Mouse (Mus musculus) heart, embryonic 14.5 days (tissue): Measurements from ENCODE around the gene Frmd8. TPM values are rescaled to one million over a fixed set of nuclear protein-coding genes. Genes with fewer than 3 reads are reported as not detected.
A peak's percentile ranks its signal among the peaks of the same experiment; 100 is the strongest.

Experiments used
- ATAC-seq: fragments of 200-750 bp; cut with Nextera tagmentation; 2 replicates; pipeline ENCODE4 v1.8.0; 2017; ENCODE audit warnings: low read depth, moderate TSS enrichment; ENCODE audit not compliant: insufficient number of reproducible peaks, insufficient read depth, low FRiP score
- H3K27ac ChIP-seq, 2 experiments: fragments of 200-500 bp in 1 of 2; fragments of 300-500 bp in 1 of 2; sonication (generic) in 1 of 2; replicated peaks in 1 of 2; 2 replicates each; pipeline ENCODE4 v1.5.1; 2012 to 2014; ENCODE audit warnings: low read depth in 2 of 2, low read length in 2 of 2, control low read depth in 1 of 2, mild to moderate bottlenecking in 1 of 2, mixed read lengths in 1 of 2; ENCODE audit not compliant: control insufficient read depth in 1 of 2, insufficient read depth in 1 of 2
- H3K27me3 ChIP-seq: fragments of 300-500 bp; sonication (generic); 2 replicates; pipeline ENCODE4 v1.6.1; 2014; ENCODE audit warnings: mild to moderate bottlenecking, low read length, control low read depth; ENCODE audit not compliant: control insufficient read depth, insufficient read depth
- H3K36me3 ChIP-seq: fragments of 300-500 bp; sonication (generic); 2 replicates; pipeline ENCODE4 v1.6.1; 2014; ENCODE audit warnings: mild to moderate bottlenecking, control low read depth, low read length, mixed read lengths; ENCODE audit not compliant: control insufficient read depth, insufficient read depth
- H3K4me1 ChIP-seq, 2 experiments: fragments of 200-500 bp in 1 of 2; fragments of 300-500 bp in 1 of 2; sonication (generic) in 1 of 2; 2 replicates each; pipeline ENCODE4 v1.6.1; 2012 to 2014; ENCODE audit warnings: low read length in 2 of 2, control low read depth in 1 of 2, mixed read lengths in 1 of 2; ENCODE audit not compliant: control insufficient read depth in 2 of 2, insufficient read depth in 2 of 2
- H3K4me2 ChIP-seq: fragments of 300-500 bp; sonication (generic); 2 replicates; pipeline ENCODE4 v1.6.1; 2014; ENCODE audit warnings: mild to moderate bottlenecking, low read length
- H3K4me3 ChIP-seq, 2 experiments: fragments of 200-500 bp in 1 of 2; fragments of 300-500 bp in 1 of 2; sonication (generic) in 1 of 2; 2 replicates each; pipeline ENCODE4 v1.5.1; 2012 to 2014; ENCODE audit warnings: low read length in 2 of 2, mild to moderate bottlenecking in 2 of 2, control low read depth in 1 of 2, low read depth in 1 of 2, moderate library complexity in 1 of 2; ENCODE audit not compliant: control insufficient read depth in 1 of 2, insufficient read depth in 1 of 2
- H3K9ac ChIP-seq: fragments of 300-500 bp; sonication (generic); 2 replicates; pipeline ENCODE4 v1.6.1; 2014; ENCODE audit warnings: mild to moderate bottlenecking, low read length
- H3K9me3 ChIP-seq: fragments of 300-500 bp; sonication (generic); 2 replicates; pipeline ENCODE4 v1.6.1; 2016; ENCODE audit warnings: low read length, control low read depth; ENCODE audit not compliant: control insufficient read depth
- WGBS: fragments of 180-500 bp; shearing (Covaris S2); extraction: QIAGEN DNeasy Blood & Tissue Kit; methylation state at CpG from one replicate; pipeline ENCODE4 v1.1.7; 2014; 5-methylcytosine and 5-hydroxymethylcytosine counted together
- polyA plus RNA-seq: library from polyadenylated mRNA; unstranded; fragments of >200 nt; fragmentation: Nextera tagmentation; extraction: Ambion mirVana; gene quantifications from 2 replicates; pipeline ENCODE4 v1.2.1, GENCODE M21; 2014

The Frmd8 gene
- polyA plus RNA-seq, 1 experiment from 2014 or later = 18.5 TPM

- ATAC-seq = no peak
- H3K4me2 ChIP-seq = peak overlapping the region; percentile 23
These were observed 68.8 kb downstream of the Frmd8 start for GRCm38 (mm10) chr19:5806051-5806808.

DNA sequence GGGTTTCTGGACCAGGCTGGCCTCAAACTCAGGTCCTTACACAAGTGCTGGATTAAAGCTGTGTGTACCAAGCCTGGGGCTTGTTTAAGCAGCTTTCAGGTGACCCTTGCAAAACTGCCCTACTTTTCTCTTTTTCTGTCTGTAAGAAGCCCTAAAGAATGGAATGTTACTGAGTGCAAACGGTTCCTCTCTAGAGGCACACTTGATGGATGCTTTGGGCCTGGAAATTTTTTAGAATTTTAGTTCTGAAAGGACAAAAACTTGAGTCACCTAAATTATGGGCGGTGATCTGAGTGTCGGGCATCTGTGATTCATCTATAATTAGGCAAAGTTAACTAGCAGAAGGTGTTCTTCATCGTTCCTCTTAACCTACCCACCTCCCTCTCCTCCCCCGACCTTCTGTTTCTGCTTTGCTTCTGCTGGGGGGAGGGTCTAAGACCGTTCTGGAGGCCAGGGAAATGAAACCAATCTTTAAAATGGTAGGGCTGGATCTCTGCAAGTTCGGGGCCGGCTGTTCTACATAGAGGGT is 70.6 kb downstream of the Frmd8 start:
- Histone ChIP-seq H3K9me3 (no peaks in the 10 kb centered on the region), H3K4me3 (no peak overlapping the region; a peak in 1 of 4 replicates), H3K4me1 (peaks cover 39 to 49% of the 10 kb centered on the region in 2 experiments), H3K36me3 (peaks cover 15% of the 10 kb centered on the region), H3K27me3 (no peaks in the 10 kb centered on the region), H3K27ac (peak overlapping the region; percentile 97 to 100), H3K4me2 (peak overlapping the region; percentile 71), H3K9ac (peak overlapping the region; percentile 84)
- WGBS = 32% methylated on average over 8 of the region's 8 CpGs
- no peak for ATAC-seq

More at GRCm38 (mm10) chr19:5806051-5806808, 68.8 kb downstream of the Frmd8 start:
- Histone ChIP-seq H3K9ac (peak overlapping the region; percentile 52), H3K4me3 (no peak overlapping the region), H3K36me3 (no peaks in the 10 kb centered on the region), H3K4me1 (peaks cover 57 to 67% of the 10 kb centered on the region in 2 experiments), H3K27ac (peak overlapping the region; percentile 80 to 89), H3K27me3 (no peaks in the 10 kb centered on the region), H3K9me3 (no peaks in the 10 kb centered on the region)
- 8% methylated on average over 8 of the region's 8 CpGs for WGBS

GRCm38 (mm10) chr19:5803881-5804279 is 71.2 kb downstream of the Frmd8 start:
- WGBS = 1% methylated on average over 16 of the region's 16 CpGs
- Histone ChIP-seq H3K9me3 (no peaks in the 10 kb centered on the region), H3K4me3 (peak overlapping the region; percentile 24 to 76), H3K36me3 (peaks cover 19% of the 10 kb centered on the region), H3K4me2 (peak overlapping the region; percentile 71), H3K9ac (peak overlapping the region; percentile 84), H3K4me1 (peaks cover 35 to 45% of the 10 kb centered on the region in 2 experiments), H3K27me3 (no peaks in the 10 kb centered on the region), H3K27ac (peak overlapping the region; percentile 97 to 100)
- no peak for ATAC-seq

DNA sequence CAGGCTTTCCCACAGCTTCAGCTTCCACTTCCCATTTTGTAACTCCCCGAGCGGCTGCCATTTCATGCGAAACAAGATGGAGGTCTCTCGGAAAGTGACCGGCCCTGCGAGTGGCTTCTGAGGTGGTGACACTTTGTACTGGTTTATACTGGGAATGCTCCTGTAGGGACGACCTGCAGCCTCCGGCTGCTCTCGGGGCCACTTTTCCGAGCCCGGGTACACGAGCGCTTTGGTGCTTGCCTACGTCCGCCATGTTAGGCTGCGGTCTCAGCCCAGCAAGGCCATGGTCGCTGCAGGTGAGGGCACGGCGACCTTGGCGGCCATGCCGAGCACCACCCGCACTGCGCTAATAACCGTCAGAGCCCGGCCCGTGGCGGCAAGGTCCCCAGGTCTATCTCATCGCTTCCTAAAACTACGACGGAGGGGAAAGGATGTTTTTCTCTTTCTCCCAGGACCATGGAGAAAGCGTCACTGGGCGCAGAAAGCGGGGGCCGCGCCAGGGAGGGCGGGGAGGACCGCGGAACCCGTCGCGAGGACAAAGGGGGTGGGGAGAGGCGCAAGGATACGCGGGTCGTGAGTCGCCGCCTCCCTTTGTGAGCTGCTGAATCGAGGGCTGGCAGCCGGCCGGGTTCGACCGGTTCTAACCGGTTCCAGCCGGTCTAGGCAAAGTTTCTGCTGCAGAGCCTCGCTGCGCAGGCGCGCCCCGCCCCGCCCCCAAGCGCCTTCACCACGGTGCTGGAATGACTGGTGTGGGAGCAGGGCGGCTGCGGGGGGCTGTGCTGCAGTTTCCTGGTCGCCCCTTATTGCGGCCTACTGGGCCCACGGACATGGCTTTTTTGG is 71.8 kb downstream of the Frmd8 start:
- Histone ChIP-seq H3K36me3 (peaks cover 25% of the 10 kb centered on the region), H3K27me3 (no peaks in the 10 kb centered on the region), H3K4me3 (peak overlapping the region; percentile 69 to 76), H3K4me2 (peak overlapping the region; percentile 71), H3K9me3 (no peaks in the 10 kb centered on the region), H3K9ac (peak overlapping the region; percentile 85), H3K4me1 (peaks cover 29 to 39% of the 10 kb centered on the region in 2 experiments), H3K27ac (peak overlapping the region; percentile 99 to 100)
- ATAC-seq = peak; percentile 92
- WGBS = under 1% methylated on average over 66 of the region's 67 CpGs

DNA sequence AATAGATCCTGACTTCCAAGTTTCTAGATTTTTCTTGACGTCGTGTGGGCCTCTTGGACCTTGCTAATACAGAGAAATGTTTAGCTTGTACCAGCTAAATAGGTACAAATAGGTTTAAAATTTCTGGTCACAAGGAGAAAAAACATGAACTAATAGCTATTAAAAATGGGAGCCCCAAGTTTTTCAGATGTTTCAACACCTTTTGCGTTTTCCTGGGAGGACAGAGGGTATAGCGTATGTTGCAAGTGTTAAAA is 72.4 kb downstream of the Frmd8 start:
- Histone ChIP-seq H3K4me1 (peaks cover 29 to 38% of the 10 kb centered on the region in 2 experiments), H3K4me2 (peak overlapping the region; percentile 71), H3K4me3 (peak overlapping the region; percentile 69 to 76), H3K27ac (peak overlapping the region; percentile 99 to 100), H3K36me3 (peaks cover 30% of the 10 kb centered on the region), H3K27me3 (no peaks in the 10 kb centered on the region), H3K9me3 (no peaks in the 10 kb centered on the region), H3K9ac (peak overlapping the region; percentile 85)
- 1% methylated on average over 4 of the region's 4 CpGs for WGBS
- no peak for ATAC-seq

DNA sequence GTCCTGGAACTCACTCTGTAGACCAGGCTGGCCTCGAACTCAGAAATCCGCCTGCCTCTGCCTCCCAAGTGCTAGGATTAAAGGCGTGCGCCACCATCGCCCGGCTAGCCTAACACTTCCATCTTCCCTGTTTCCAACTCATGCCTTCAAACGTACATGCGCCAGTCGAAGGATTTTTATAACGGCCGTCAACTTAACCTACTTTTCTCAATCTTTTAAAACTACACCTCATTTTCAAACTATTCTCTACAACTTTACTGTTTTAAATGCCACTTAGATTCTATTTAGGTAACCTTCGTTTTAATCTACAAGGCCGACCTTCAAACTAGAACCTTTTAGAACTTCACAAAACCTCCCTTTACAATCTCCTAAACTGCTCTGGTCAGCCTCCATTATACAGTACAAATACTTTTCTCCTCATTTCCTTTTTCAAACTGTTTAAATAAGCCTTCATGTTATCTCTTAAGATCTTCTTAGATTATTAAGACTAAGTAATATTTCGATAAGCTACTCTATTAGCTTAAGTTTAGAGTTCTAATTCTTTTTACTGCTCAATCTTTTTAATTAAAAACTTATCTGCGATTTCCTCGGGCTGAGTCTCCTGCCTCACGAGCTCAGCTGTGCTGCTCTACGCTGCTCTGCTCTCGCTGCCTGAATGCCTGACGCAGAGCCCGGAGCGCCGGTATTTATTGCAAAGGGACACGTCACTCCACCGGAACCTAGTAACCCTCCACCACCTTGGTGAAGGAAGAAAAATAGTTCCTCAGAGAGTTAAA is 72.9 kb downstream of the Frmd8 start:
- peaks cover 36% of the 10 kb centered on the region for H3K36me3 ChIP-seq
- H3K4me3 ChIP-seq = peak overlapping the region; percentile 68 to 76
- H3K9me3 ChIP-seq = no peaks in the 10 kb centered on the region
- no peaks in the 10 kb centered on the region for H3K27me3 ChIP-seq
- peaks cover 29 to 35% of the 10 kb centered on the region in 2 experiments for H3K4me1 ChIP-seq
- peak overlapping the region; percentile 99 to 100 for H3K27ac ChIP-seq
- no peak for ATAC-seq
- under 1% methylated on average over 25 of the region's 25 CpGs for WGBS
- H3K9ac ChIP-seq = peak overlapping the region; percentile 97
- H3K4me2 ChIP-seq = peak overlapping the region; percentile 95

DNA sequence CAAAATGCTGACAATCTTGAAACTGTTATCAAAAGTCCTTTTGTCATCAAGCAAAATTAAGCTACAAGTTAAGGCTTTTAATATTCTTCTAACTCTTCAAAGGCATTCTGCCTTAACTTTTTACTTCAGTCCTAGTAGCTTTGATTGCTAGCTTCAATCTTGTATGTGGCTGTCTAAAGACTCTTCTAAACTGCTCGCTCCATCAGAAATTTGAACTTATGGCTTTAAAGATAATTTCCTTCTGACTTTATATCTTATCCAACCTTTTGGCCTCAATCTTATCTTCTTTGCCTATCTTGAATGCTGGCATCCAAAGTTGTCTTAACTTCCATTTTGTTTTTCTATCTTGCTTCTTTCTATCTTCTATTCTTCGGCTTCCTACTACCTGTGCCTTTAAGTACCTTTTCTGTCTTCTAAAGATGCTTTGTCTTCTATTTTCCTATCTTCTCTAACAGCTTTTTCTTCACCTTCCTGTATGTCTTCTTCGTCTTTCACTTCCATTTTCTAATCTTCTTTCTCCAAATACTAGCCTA is 73.6 kb downstream of the Frmd8 start:
- H3K4me3 ChIP-seq = peak overlapping the region; percentile 68 to 76
- under 1% methylated on average over 3 of the region's 3 CpGs for WGBS
- no peaks in the 10 kb centered on the region for H3K9me3 ChIP-seq
- H3K36me3 ChIP-seq = peaks cover 43% of the 10 kb centered on the region
- H3K4me2 ChIP-seq = peak overlapping the region; percentile 95
- ATAC-seq = no peak
- no peaks in the 10 kb centered on the region for H3K27me3 ChIP-seq
- peak overlapping the region; percentile 97 for H3K9ac ChIP-seq
- H3K27ac ChIP-seq = peak overlapping the region; percentile 89 to 100
- peaks cover 25 to 33% of the 10 kb centered on the region in 2 experiments for H3K4me1 ChIP-seq
